Mouse (Mus musculus): Measurements from ENCODE around the gene Hs1bp3. TPM values are rescaled to one million over a fixed set of nuclear protein-coding genes. Genes with fewer than 3 reads are reported as not detected.

Gene Hs1bp3
- polyA plus RNA-seq, 1 experiment from 2014 or later, result 18.3 TPM

DNA sequence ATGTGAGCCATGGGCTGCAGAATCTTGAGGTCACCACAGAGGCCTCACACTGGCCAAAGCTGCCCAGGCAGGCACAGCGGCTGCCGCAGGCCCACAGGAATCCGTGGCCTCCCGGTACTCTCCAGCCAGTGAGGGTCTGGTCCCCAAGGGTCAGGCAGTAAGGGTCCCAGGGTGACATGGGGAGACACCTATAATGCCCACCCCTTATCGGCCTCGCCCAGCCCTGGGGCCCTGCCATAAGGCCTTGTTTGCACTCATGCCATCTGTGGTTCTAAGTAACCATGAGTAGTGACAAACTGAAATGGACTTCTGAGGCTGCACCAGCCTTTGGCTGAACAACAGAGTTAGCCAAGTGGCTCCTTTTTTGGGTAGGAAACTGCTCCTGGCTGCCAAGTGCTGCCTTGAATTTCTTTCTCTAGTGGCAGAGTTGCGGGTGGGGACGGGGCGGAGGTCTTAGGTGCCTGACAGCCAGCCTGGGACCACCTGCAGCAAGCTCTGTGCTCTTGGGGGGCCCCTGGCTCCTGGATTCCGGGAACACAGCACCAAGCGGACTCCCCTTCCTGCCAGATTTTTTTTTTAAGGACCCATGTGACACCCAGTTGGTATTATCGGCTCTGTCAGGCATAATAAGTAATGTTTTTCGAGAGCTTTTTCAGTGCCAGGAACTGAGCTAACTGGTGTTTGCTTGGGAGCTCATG, 12.2 kb downstream of the Hs1bp3 start:
- H3K36me3 ChIP-seq, result peaks cover 53% of the 10 kb centered on the region
- WGBS, result 86% methylated on average over 13 of the region's 13 CpGs
- no peak overlapping the region for H3K9ac ChIP-seq

DNA sequence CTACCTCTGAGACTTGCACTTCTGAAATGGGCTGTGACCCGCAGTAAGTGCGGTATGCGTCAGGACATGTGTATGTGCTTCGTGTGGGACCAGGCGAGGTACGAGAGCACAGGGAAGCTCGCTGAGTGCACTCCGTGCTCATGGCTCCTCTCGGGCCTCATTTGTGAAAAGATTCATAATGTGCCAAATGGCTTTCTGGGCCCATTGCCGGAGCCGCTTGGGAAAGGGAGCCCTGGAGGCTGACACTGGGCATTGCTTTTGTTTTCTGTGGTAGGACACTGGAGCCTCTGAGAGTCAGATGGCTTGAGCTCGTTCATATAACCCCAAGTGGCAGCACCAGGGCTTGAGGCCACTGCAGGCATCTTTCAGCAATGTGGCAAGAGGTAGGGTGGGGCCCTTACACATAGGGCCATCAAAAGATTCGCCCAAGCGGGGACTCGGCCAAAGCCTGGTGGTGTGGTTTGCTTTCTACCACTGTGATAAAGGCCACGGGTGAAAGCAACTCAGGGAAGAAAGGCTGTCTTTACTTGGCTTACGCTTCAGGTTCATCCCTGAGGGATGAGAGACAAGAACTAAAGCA, 12.8 kb downstream of the Hs1bp3 start:
- Histone ChIP-seq H3K36me3 (peaks cover 49% of the 10 kb centered on the region), H3K4me3 (no peak overlapping the region), H3K4me2 (no peak overlapping the region), H3K9ac (no peak overlapping the region), H3K27ac (ENCODE audit: poor library complexity, severe bottlenecking) (no peak overlapping the region), H3K27me3 (replicated peaks) (no peaks in the 10 kb centered on the region), H3K9me3 (replicated peaks) (no peaks in the 10 kb centered on the region), H3K4me1 (replicated peaks) (peaks cover 14% of the 10 kb centered on the region)
- WGBS, result 90% methylated on average over 17 of the region's 17 CpGs
- ATAC-seq (ENCODE audit: insufficient number of reproducible peaks, low FRiP score), result no peak

More for the DNA sequence above, 12.2 kb downstream of the Hs1bp3 start:
- Histone ChIP-seq H3K27ac (ENCODE audit: poor library complexity, severe bottlenecking) (no peak overlapping the region), H3K4me2 (no peak overlapping the region), H3K27me3 (replicated peaks) (no peaks in the 10 kb centered on the region), H3K4me3 (no peak overlapping the region), H3K9me3 (replicated peaks) (no peaks in the 10 kb centered on the region), H3K4me1 (replicated peaks) (peaks cover 8% of the 10 kb centered on the region)
- ATAC-seq (ENCODE audit: insufficient number of reproducible peaks, low FRiP score), result no peak

DNA sequence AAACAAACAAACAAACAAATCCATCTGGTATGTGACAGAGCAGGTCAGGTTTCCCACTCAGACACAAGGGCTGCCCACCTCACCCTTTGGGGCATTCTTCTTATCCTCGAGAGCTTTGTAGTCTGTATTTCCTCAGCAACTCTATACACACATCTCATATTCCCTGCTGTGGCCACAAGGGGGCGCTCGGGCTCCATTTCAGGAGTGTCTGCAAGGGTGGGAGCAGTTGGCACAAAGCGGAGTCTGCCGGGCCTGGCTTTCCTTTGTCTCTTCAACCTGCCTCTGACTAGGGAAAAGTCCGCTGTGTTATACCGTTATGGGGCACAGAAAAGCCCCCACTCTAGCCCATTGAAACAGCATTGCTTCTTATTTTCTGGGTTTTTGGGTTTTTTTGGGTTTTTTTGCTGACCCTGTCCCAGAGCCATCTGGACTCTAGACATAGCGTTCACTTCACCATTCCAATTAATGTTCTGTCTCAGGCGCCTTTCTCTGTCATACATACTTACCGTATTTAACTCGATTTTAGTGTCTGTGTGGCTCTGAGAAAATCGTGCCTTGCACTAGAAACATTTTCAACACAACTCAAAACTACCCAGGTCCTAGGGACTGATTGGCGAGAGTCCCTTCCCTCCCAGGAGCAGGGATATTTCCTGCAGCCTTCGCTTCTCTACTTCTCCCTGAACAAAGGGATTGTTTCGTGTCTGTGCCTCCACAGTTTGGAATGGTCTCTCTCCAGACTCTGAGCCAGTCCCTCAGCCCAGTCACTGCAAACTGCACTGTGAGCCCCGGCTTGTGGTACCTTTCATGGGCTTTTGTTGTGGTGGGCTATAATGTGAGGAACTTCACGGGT, 13.8 kb downstream of the Hs1bp3 start:
- Histone ChIP-seq H3K27me3 (replicated peaks) (no peaks in the 10 kb centered on the region), H3K27ac (ENCODE audit: poor library complexity, severe bottlenecking) (0 out of 2 replicates have a peak overlapping the region, but pooled peaks have one; percentile 9), H3K4me3 (no peak overlapping the region), H3K9ac (peak overlapping the region; percentile 10; the same call in 1 of the 2 replicates), H3K9me3 (replicated peaks) (no peaks in the 10 kb centered on the region), H3K4me2 (no peak overlapping the region), H3K36me3 (peaks cover 41% of the 10 kb centered on the region), H3K4me1 (replicated peaks) (peaks cover 24% of the 10 kb centered on the region)
- peak; percentile 66 for ATAC-seq (ENCODE audit: insufficient number of reproducible peaks, low FRiP score)
- 36% methylated on average over 17 of the region's 17 CpGs for WGBS

DNA sequence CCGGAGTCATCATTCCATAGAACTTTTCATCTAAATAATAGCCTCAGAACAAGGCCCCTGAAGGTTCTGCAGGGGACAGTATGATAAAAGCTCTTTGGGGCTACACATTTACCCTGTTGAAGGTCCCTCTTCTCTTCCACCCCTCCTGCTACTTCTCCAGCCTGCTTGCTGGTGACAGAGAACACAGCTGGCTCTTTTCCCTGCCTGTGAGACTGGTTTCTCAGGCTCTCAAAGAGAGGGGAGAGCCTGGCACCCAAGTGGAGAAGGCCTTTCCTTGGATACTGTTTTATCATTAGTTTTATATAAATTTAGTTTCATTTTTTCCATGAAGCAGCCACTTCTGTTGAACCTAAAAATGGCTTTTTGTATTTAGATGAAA, 14.4 kb downstream of the Hs1bp3 start:
- Histone ChIP-seq H3K4me2 (no peak overlapping the region), H3K27me3 (replicated peaks) (no peaks in the 10 kb centered on the region), H3K4me3 (no peak overlapping the region), H3K9me3 (replicated peaks) (no peaks in the 10 kb centered on the region), H3K4me1 (replicated peaks) (peaks cover 29% of the 10 kb centered on the region), H3K36me3 (peaks cover 35% of the 10 kb centered on the region), H3K27ac (ENCODE audit: poor library complexity, severe bottlenecking) (0 out of 2 replicates have a peak overlapping the region, but pooled peaks have one; percentile 9), H3K9ac (peak overlapping the region; percentile 10; the same call in 1 of the 2 replicates)
- WGBS, result 88% methylated on average over 1 of the region's 1 CpGs
- ATAC-seq (ENCODE audit: insufficient number of reproducible peaks, low FRiP score), result no peak

GRCm38 (mm10) chr12:8329236-8329635, 16.0 kb downstream of the Hs1bp3 start:
- peaks cover 39% of the 10 kb centered on the region for H3K4me1 ChIP-seq (replicated peaks)
- no peak overlapping the region for H3K4me2 ChIP-seq
- H3K27me3 ChIP-seq (replicated peaks), result no peaks in the 10 kb centered on the region
- peaks cover 22% of the 10 kb centered on the region for H3K36me3 ChIP-seq
- H3K9me3 ChIP-seq (replicated peaks), result no peaks in the 10 kb centered on the region
- no peak overlapping the region for H3K4me3 ChIP-seq
- 88% methylated on average over 7 of the region's 7 CpGs for WGBS
- no peak for ATAC-seq (ENCODE audit: insufficient number of reproducible peaks, low FRiP score)
- H3K9ac ChIP-seq, result no peak overlapping the region
- H3K27ac ChIP-seq (ENCODE audit: poor library complexity, severe bottlenecking), result no peak overlapping the region

GRCm38 (mm10) chr12:8331489-8332173, 18.4 kb downstream of the Hs1bp3 start:
- H3K9me3 ChIP-seq (replicated peaks), result no peaks in the 10 kb centered on the region
- H3K36me3 ChIP-seq, result peaks cover 34% of the 10 kb centered on the region
- H3K4me1 ChIP-seq (replicated peaks), result peaks cover 40% of the 10 kb centered on the region
- H3K27ac ChIP-seq (ENCODE audit: poor library complexity, severe bottlenecking), result peak overlapping the region; percentile 33; the same call in 1 of the 2 replicates
- peak; percentile 51; the same call in 1 of the 2 replicates for ATAC-seq (ENCODE audit: insufficient number of reproducible peaks, low FRiP score)
- H3K4me3 ChIP-seq, result no peak overlapping the region
- H3K27me3 ChIP-seq (replicated peaks), result no peaks in the 10 kb centered on the region
- H3K9ac ChIP-seq, result no peak overlapping the region
- WGBS, result 33% methylated on average over 14 of the region's 14 CpGs
- H3K4me2 ChIP-seq, result no peak overlapping the region

DNA sequence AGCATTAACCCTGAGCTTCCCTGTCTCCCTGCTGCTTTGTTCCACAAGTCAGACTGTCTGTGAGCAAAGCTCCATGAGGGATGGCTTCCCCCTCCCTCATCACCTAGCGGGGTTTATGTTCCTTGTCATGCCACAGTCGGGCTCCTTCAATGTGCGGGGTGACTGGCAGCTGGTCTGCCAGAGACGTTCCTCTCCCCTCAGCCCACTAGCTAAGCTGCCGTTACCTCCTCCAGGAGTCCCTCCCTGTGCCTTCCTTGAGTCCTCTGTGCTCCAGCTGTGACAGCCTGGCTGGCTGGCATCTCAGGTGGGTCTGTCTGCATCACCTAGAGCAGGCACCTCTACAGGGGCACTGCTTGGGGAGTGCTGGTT, 18.9 kb downstream of the Hs1bp3 start:
- no peaks in the 10 kb centered on the region for H3K9me3 ChIP-seq (replicated peaks)
- no peak overlapping the region for H3K4me3 ChIP-seq
- WGBS, result 63% methylated on average over 5 of the region's 5 CpGs
- peaks cover 38% of the 10 kb centered on the region for H3K36me3 ChIP-seq
- H3K27ac ChIP-seq (ENCODE audit: poor library complexity, severe bottlenecking), result no peak overlapping the region
- ATAC-seq (ENCODE audit: insufficient number of reproducible peaks, low FRiP score), result no peak
- no peak overlapping the region for H3K4me2 ChIP-seq
- no peaks in the 10 kb centered on the region for H3K27me3 ChIP-seq (replicated peaks)
- H3K9ac ChIP-seq, result no peak overlapping the region
- peaks cover 39% of the 10 kb centered on the region for H3K4me1 ChIP-seq (replicated peaks)

DNA sequence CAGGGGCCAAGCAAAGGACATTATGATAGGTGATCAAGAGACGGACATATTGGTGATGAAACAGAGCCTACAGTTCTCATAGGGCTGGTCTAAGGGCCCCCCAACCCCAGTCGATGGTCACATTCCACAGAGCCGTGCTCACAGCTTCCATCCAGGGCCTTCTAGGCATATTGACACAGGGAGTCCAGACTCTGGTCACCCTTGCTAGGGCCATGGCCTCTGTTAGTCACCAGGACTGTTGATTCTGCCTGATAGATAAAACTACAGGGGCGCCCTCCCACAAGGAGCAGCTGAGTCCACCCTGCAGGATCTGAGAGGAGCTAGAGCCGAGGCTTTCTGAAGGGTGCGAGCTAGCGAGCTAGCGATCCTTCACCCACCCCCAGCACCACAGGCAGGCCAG, 20.4 kb downstream of the Hs1bp3 start:
- peaks cover 48% of the 10 kb centered on the region for H3K4me1 ChIP-seq (replicated peaks)
- no peak overlapping the region for H3K9ac ChIP-seq
- H3K4me3 ChIP-seq, result no peak overlapping the region
- H3K27me3 ChIP-seq (replicated peaks), result no peaks in the 10 kb centered on the region
- no peaks in the 10 kb centered on the region for H3K9me3 ChIP-seq (replicated peaks)
- H3K27ac ChIP-seq (ENCODE audit: poor library complexity, severe bottlenecking), result no peak overlapping the region
- H3K36me3 ChIP-seq, result peaks cover 38% of the 10 kb centered on the region
- ATAC-seq (ENCODE audit: insufficient number of reproducible peaks, low FRiP score), result no peak
- 70% methylated on average over 8 of the region's 8 CpGs for WGBS
- no peak overlapping the region for H3K4me2 ChIP-seq

- H3K4me1 ChIP-seq (replicated peaks), result peaks cover 55% of the 10 kb centered on the region
- WGBS, result 76% methylated on average over 4 of the region's 4 CpGs
- H3K36me3 ChIP-seq, result peaks cover 33% of the 10 kb centered on the region
- no peak overlapping the region for H3K9ac ChIP-seq
- no peaks in the 10 kb centered on the region for H3K9me3 ChIP-seq (replicated peaks)
- no peak overlapping the region for H3K4me2 ChIP-seq
- H3K4me3 ChIP-seq, result no peak overlapping the region
- ATAC-seq (ENCODE audit: insufficient number of reproducible peaks, low FRiP score), result no peak
- no peak overlapping the region for H3K27ac ChIP-seq (ENCODE audit: poor library complexity, severe bottlenecking)
- no peaks in the 10 kb centered on the region for H3K27me3 ChIP-seq (replicated peaks)
Observed at GRCm38 (mm10) chr12:8334261-8334660, 21.0 kb downstream of the Hs1bp3 start.

GRCm38 (mm10) chr12:8335503-8335902, 22.3 kb downstream of the Hs1bp3 start:
- no peak overlapping the region for H3K4me2 ChIP-seq
- H3K9me3 ChIP-seq (replicated peaks), result no peaks in the 10 kb centered on the region
- ATAC-seq (ENCODE audit: insufficient number of reproducible peaks, low FRiP score), result no peak
- H3K4me3 ChIP-seq, result no peak overlapping the region
- H3K27ac ChIP-seq (ENCODE audit: poor library complexity, severe bottlenecking), result no peak overlapping the region
- 95% methylated on average over 2 of the region's 2 CpGs for WGBS
- H3K27me3 ChIP-seq (replicated peaks), result no peaks in the 10 kb centered on the region
- H3K4me1 ChIP-seq (replicated peaks), result peaks cover 63% of the 10 kb centered on the region
- H3K9ac ChIP-seq, result no peak overlapping the region
- H3K36me3 ChIP-seq, result peaks cover 34% of the 10 kb centered on the region
